Mouse (Mus musculus) cortical plate, adult 2 months (tissue): ENCODE data around the gene Cox6a2. TPM values are rescaled to one million over a fixed set of nuclear protein-coding genes. Genes with fewer than 3 reads are reported as not detected.

ENCODE experiments used
- H3K27ac ChIP-seq: fragments of 200-500 bp; 2 replicates; pipeline ENCODE4 v1.5.1; 2012; ENCODE audit warnings: low read length, control low read depth, inconsistent platforms; ENCODE audit not compliant: insufficient read depth
- H3K4me1 ChIP-seq: fragments of 200-500 bp; 2 replicates; pipeline ENCODE4 v1.6.1; 2011; ENCODE audit warnings: low read length; ENCODE audit not compliant: control insufficient read depth, insufficient read depth
- H3K4me3 ChIP-seq: fragments of 200-500 bp; 2 replicates; pipeline ENCODE4 v1.5.1; 2011; ENCODE audit warnings: mild to moderate bottlenecking, low read length, control low read depth; ENCODE audit not compliant: insufficient read depth
- CTCF ChIP-seq: fragments of 200-500 bp; IDR thresholded peaks from 2 replicates; pipeline ENCODE4 v1.5.1; 2011; ENCODE audit warnings: mild to moderate bottlenecking, control low read depth, low read length; ENCODE audit not compliant: insufficient read depth; ENCODE audit errors: extremely low read depth
- POLR2A ChIP-seq: fragments of 200-500 bp; IDR thresholded peaks from 2 replicates; pipeline ENCODE4 v1.6.1; 2011; ENCODE audit warnings: mild to moderate bottlenecking, low read length, control low read depth; ENCODE audit not compliant: insufficient read depth; ENCODE audit errors: extremely low read depth
- polyA plus RNA-seq: library from polyadenylated mRNA; depleted of rRNA; stranded (reverse); fragments of >200 nt; gene quantifications from 2 replicates; pipeline ENCODE4 v1.2.3, GENCODE M21; 2012

Gene Cox6a2
- polyA plus RNA-seq, 1 experiment, result 36.4 TPM

GRCm38 (mm10) chr7:128245547-128245946 is 39.4 kb upstream of the Cox6a2 start:
- Histone ChIP-seq H3K4me3 (no peak overlapping the region), H3K4me1 (no peaks in the 10 kb centered on the region), H3K27ac (no peak overlapping the region)
- TF ChIP-seq CTCF (no peak), POLR2A (no peak)

GRCm38 (mm10) chr7:128244410-128245025 is 38.3 kb upstream of the Cox6a2 start:
- TF ChIP-seq CTCF (no peak), POLR2A (no peak)
- H3K4me3 ChIP-seq, result no peak overlapping the region
- H3K27ac ChIP-seq, result no peak overlapping the region
- H3K4me1 ChIP-seq, result no peaks in the 10 kb centered on the region

DNA sequence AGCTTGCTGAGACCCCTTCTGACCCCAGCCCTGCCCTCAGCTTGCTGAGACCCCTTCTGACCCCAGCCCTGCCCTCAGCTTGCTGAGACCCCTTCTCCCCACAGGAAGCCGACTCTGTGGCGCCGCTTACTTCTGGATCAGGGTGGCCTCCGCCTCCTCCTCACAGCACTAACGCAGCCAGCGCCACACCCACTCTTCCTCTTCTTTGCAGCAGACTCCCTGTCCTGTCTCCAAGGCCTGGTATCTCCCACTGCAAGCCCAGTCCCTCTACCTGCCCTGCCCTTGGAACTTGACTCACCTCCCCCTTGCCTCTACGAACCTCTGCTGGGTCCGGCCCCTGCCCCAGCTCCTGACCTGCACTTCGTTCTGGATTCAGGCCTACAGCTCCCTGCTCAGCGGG is 37.7 kb upstream of the Cox6a2 start:
- Histone ChIP-seq H3K4me1 (no peaks in the 10 kb centered on the region), H3K27ac (no peak overlapping the region), H3K4me3 (no peak overlapping the region)
- TF ChIP-seq CTCF (no peak), POLR2A (no peak)

- Histone ChIP-seq H3K4me1 (no peaks in the 10 kb centered on the region), H3K4me3 (no peak overlapping the region), H3K27ac (no peak overlapping the region)
- TF ChIP-seq CTCF (no peak), POLR2A (no peak)
Measured at GRCm38 (mm10) chr7:128242331-128242730, 36.1 kb upstream of the Cox6a2 start.

GRCm38 (mm10) chr7:128240131-128240784 is 34.1 kb upstream of the Cox6a2 start:
- Histone ChIP-seq H3K4me3 (no peak overlapping the region), H3K27ac (no peak overlapping the region), H3K4me1 (peaks cover 3% of the 10 kb centered on the region; the same call in 1 of the 2 replicates)
- TF ChIP-seq POLR2A (no peak), CTCF (no peak)

GRCm38 (mm10) chr7:128238991-128239390 is 32.8 kb upstream of the Cox6a2 start:
- H3K4me1 ChIP-seq, result peaks cover 3% of the 10 kb centered on the region; the same call in 1 of the 2 replicates
- peak overlapping the region; percentile 81; the same call in 1 of the 2 replicates for H3K4me3 ChIP-seq
- no peak overlapping the region for H3K27ac ChIP-seq
- TF ChIP-seq CTCF, result 0 out of 2 replicates have a peak, but pooled peaks have one; percentile 16
- TF ChIP-seq POLR2A, result no peak

GRCm38 (mm10) chr7:128237927-128238778 is 32.0 kb upstream of the Cox6a2 start, which contains the start of gene 9130023H24Rik:
TSS of gene 9130023H24Rik (minus strand) at chr7:128238031.
- H3K4me1 ChIP-seq, result peaks cover 3% of the 10 kb centered on the region; the same call in 1 of the 2 replicates
- peak within 1 kb of the TSS; percentile 81 for H3K4me3 ChIP-seq
- TF ChIP-seq CTCF (no peak), POLR2A (peak; percentile 37; the same call in 1 of the 2 replicates)
- H3K27ac ChIP-seq, result peak within 1 kb of the TSS; percentile 94

- Histone ChIP-seq H3K4me3 (peak overlapping the region; percentile 81), H3K27ac (peak overlapping the region; percentile 34), H3K4me1 (peaks cover 3% of the 10 kb centered on the region; the same call in 1 of the 2 replicates)
- TF ChIP-seq POLR2A (no peak), CTCF (no peak)
Measured at GRCm38 (mm10) chr7:128237593-128237926, 31.4 kb upstream of the Cox6a2 start.

- peak within 1 kb of the TSS; percentile 81 for H3K4me3 ChIP-seq
- TF ChIP-seq POLR2A (no peak), CTCF (peak; percentile 43)
- peaks cover 3% of the 10 kb centered on the region; the same call in 1 of the 2 replicates for H3K4me1 ChIP-seq
- peak within 1 kb of the TSS; percentile 94 for H3K27ac ChIP-seq
Measured at GRCm38 (mm10) chr7:128236856-128237592, 30.8 kb upstream of the Cox6a2 start, which contains the start of gene Armc5. TSS of gene Armc5 (plus strand) at chr7:128237342.
